Mouse (Mus musculus) CD8-positive naive resting alpha-beta T cell, adult 2 months (primary cell): ENCODE measurements around the gene Olfr1065.
"Not testable (repeated sequence)": the region's sequence is repeated elsewhere in the genome, so short reads cannot be mapped to it uniquely, and the experiment has no call there.

Experiments used
- DNase-seq, 2 experiments: peaks; one replicate each; pipeline ENCODE4 v3.0.0; 2022; ENCODE audit warnings: low read depth in 2 of 2, low spot score in 2 of 2

Gene Olfr1065

DNA sequence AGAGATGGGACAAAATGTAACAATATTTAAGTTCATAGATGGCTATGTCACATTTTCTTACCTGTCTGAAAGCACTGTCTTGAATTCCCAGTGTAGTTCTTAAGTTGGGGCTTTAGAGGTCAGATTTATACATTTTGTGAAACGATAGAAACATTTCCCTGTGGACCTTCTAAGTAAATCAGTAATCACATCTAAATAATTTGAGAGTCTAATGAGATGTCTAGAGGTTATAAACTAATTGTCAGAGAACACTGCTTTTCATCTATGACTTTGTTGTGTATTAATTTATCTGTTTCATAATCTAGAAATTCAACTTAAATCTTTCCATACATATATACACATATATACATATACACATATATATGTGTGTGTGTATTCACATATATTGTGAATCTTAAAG lies at the start of gene Olfr1065:
Gene Olfr1065, minus strand, starts transcription at position 101 of the 400 bp plus-strand sequence.
- not testable (repeated sequence) for DNase-seq

DNA sequence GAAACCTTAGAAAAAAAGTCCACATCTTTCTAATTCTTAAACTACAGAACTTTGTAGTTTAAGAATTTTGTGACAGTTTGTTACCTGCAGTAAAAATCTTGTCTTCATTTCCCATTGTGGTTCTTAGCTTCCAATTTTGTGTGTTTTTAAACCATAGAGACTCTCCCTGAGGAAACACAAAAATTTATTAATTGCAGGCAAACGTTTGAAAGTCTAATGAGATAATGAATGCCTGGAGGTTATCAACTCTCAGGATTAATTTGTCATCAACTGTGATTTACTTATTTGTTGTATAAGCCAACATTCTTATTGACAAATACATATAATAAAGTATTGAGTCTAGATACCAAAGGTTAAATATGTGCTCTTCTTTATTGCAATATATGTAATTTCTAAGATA lies 36.9 kb upstream of the Olfr1065 start, which contains the start of gene Olfr228:
Gene Olfr228, minus strand, starts transcription at position 101 of the 400 bp plus-strand sequence.
- DNase-seq: no peak

DNA sequence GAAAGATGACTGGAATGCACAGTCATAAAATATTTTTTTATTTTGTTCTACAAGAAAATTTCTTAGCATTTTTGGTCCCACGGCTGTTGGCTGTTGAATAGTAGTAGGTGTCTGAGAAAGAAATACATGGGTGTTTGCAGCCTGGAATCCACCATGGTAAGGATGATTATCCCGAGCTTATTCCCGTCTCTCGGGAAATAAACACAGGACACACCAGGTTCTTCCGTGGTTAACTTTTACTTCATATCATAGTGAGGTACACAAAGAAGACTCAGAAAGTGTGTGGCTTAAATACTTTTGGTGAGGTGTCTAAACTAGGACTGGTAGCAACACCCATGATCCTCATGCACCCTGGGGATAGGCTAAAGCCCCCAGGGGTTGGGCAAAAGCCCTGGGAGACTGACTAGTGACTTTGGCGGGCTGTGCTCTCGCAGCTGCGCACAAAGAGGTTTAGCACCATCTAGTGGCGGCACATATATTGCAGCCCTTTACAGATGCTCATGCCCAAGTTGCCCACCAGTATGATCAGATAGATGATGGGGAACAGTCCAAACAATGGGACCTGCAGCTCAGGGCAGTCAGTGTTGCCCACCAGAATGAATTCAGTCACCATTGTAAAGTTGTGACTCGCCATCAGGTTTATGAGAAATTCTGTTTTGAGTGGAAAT lies 14.2 kb upstream of the Olfr1065 start:
- no peak for DNase-seq

DNA sequence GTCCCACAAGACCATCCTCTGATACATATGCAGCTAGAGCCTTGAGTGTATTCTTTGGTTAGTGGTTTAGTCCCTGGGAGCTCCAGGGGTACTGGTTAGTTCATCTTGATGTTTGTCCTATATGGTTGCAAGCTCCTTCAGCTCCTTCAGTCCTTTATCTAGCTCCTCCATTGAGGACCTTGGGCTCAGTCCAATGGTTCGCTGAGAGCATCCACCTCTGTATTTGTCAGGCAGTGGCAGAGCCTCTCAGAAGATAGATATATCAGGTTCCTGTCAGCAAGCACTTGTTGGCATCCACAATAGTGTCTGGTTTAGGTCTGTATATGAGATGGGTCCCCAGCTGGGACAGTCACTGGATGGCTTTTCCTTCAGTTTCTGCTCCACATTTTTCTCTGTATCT lies 10.0 kb upstream of the Olfr1065 start:
- DNase-seq: no peak

DNA sequence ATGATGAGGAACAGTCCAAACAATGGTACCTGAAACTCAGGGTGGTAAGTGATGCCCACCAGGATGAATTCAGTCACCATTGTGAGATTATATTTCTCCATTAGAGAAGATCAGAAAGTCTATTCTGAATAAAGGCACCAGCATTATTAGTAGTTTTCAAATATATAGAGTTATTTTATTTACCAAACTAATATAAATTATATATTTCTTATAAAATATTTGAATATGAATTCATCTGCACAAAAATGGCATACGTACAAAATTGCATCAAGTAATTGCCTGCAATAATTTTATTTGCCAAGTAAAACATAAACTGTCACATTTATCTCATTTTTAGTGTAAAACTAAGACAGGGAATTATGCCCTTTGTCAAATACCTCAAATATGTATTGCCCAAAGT lies 5.8 kb upstream of the Olfr1065 start, which contains the start of gene Olfr1066:
Gene Olfr1066, minus strand, starts transcription at position 101 of the 400 bp plus-strand sequence.
- no peak for DNase-seq

DNA sequence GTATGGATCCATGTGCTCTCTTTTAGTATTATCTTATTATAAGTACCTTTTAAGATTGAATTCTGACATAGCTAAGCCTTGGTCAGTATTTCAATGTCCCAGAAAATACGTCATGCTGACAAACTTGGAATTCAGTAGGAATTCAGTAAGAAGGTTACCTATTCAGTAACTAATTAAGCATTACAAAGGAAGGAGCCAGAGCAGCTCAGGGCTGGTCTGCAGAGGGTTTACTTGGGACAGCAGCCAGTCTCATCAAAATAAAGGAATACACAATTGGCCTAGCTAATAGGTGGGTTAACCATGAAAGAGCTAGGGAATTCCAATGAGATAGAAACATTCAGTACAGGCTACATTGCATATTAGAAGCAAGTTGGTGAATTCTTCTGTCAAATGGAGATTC lies 8.3 kb downstream of the Olfr1065 start:
- not testable (repeated sequence) for DNase-seq

DNA sequence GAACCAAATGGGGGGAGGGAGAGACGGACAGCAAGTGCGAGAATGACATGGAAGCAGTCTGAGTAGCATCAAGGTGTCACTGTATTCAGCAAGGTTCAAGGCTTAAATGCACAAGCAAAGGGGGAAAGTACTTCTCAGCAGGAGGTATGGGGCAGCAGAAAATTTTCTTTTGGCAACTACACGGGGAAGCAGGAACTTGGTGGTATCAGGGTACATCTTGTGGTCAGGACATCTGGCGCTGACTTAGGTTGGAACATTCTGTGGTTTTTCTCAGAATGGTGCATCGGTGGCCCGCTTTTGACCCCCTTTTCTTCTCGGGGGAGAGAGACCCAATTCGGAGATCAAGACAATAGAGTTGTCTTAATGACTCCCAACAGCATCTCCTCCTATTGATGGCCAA lies 21.9 kb downstream of the Olfr1065 start:
- not testable (repeated sequence) for DNase-seq

DNA sequence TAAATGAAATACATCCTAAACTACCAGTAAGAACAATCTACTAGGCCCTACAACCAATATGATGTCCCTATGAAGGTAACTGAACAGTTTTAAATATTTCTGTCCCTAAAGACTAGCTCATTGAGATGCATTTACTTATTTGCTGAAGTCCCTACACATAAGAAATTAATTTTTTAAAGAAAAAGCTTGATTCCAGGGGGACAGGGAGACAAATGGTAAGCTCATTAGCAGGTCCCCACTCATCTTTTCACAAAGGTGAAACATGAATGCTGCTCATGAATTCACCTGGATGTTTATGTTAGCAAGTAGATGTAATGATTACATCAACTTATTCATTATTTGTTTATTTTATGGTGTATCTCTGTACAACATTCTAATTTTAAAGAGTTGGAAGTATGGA lies 23.7 kb downstream of the Olfr1065 start, which contains the start of gene Olfr1062:
Gene Olfr1062, minus strand, starts transcription at position 101 of the 400 bp plus-strand sequence.
- not testable (repeated sequence) for DNase-seq

DNA sequence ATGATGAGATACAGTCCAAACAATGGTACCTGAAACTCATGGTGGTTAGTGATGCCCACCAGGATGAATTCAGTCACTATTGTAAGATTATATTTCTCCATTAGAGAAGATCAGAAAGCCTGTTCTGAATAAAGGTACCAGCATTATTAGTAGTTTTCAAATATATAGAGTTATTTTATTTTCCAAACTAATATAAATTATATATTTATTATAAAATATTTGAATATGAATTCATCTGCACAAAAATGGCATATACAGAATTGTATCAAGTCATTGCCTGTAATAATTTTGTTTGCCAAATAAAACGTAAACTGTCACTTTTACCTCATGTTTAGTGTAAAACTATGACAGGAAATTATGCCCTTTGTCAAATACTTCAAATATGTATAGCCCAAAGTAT lies 36.4 kb downstream of the Olfr1065 start, which contains the start of gene Olfr1061:
Gene Olfr1061, minus strand, starts transcription at position 101 of the 400 bp plus-strand sequence.
- no peak for DNase-seq

DNA sequence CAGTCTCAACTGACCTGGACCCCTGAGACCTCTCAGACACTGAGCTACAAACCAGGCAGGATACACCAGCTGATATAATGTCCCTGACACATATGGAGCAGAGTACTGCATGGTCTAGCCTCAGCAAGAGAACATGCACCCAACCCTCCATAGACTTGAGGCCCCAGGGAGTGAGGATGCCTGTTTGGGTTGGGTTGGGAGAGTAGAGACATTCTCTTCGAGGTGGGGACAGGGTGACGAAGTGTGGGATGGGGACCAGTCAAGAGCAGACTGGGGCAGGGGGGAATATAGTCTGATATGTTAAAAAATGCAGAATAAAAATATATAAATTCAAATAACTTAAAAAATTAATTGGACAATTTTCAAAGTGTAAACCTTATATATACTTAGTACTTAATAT lies 55.3 kb downstream of the Olfr1065 start:
- DNase-seq: no peak
